Mouse (Mus musculus): ENCODE data around the gene Fxyd4.

Fxyd4 gene

DNA sequence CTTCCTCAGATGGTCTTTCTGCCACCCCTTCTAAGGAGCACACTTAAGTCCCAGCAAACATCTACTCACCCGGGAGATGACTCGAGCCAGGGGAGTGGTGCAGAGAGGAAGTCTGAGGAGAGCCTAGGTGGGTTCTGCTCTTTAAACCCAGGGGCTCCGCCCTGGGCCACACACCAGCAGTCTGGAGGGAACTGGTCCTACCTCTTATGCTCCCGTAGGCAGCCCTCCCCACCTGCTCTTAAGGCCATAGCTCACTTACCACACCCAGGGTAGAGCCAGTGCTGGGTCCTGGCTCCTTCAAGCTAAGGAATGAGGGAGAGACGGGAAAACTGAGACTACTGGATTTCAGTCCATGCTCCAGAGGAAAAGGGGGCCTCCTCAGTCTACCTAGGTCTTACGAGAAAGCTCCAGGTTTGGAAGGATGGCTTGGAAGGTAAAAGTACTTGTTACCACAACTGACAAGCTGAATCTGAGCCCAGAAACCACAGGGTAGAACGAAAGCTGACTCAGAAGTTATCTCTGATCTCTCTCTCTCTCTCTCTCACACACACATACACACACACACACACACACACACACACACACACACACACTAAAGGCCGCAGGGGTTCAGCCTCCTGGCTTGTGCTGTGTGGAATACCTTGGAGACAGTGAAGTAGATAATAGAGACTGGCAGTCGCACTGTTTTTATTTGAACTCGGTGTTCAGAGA is at the start of gene Fxyd4:
TSS of gene Fxyd4 (minus strand) at position 471 of the 711 bp plus-strand sequence.
- peak; percentile 50 for DNase-seq (ENCODE audit: low spot score)

DNA sequence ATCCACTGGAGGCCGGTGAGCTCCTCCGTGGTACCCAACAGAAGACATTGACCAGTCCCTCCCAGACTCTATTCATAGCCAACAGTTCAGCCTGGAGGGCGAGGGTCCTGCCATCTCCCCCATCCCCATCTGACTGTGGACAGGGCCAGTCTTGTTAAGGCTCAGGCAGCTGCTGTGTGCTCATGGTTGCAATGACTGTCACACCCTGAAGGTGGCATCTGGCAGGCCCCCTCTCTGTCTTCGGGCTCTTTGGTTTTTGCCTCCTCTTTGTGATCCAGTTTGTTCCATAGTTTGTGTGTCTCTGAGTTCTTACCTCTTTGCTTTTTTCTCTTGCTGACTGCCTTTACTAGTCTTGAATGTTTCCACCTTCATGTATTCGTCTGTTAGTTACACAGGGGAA is 49.7 kb upstream of the Fxyd4 start:
- no peak for DNase-seq (ENCODE audit: low spot score)

DNA sequence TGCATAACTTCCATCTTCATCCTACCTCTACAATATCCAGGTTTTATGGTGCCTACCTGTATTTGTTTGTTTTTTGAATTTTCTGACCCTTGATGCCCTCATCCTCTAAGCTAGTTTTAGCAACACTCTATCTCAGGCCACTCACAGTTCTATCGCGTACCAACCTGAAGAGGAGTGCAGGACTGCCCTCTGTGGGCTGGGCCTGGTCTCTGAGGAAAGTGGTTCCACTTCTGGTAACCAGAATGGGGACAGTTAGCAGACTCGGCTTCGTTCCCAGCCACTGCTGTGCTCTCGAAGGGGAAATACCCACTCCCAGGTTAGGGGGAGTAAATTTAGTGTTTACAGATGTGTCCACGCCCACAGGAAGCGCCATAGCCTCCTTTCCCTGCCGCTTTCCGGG is 29.2 kb upstream of the Fxyd4 start:
- peak; percentile 23 for DNase-seq (ENCODE audit: low spot score)

DNA sequence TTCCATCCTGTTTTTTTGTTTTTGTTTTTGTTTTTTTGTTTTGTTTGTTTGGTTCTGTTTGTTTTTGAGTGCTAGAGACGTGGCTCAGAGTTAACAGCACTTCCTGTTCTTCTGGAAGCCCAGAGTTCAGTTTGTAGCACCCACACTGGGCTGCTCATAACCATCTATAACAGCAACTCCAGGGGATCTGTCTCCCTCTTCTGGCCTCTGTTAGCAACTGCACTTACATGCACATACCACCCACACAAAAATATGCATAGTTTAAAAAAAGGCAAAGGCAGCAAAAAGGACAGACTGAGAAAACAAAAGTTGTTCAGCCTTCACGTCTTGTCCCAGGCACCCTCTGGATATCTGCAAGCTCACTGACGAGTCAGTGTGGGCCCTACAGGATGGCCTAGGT is 25.7 kb upstream of the Fxyd4 start:
- DNase-seq (ENCODE audit: low spot score): no peak

DNA sequence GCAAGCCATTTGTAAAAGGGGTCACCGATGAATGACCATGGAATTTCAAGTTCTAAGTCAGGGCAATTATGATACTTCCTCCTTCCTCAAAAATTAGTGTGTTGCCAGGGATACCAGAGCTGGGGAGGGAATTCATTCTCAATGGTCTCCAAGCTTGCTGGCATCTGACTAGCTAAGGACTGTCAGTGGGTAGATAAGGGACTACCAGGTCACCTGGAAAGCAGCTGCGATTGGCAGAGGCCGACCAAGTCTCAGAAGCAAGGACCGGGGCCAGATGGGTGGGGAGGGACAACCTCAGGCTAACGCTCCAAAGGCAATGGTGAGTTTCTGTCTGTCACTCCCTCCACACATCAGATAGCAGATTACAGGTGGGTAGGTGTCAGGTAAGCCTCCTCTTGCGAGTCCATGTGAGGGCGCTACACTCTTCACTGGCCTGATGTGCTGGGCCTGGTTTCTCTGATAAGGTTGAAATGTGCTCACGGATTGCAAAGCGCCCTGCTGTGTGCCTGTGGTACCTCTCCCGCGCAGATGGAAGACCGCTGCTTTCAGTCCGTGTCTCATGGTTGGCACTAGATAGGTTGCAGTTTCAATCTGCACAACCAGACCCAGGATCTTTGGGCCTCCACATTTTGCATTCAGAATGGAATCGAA is 19.5 kb upstream of the Fxyd4 start:
- no peak for DNase-seq (ENCODE audit: low spot score)

DNA sequence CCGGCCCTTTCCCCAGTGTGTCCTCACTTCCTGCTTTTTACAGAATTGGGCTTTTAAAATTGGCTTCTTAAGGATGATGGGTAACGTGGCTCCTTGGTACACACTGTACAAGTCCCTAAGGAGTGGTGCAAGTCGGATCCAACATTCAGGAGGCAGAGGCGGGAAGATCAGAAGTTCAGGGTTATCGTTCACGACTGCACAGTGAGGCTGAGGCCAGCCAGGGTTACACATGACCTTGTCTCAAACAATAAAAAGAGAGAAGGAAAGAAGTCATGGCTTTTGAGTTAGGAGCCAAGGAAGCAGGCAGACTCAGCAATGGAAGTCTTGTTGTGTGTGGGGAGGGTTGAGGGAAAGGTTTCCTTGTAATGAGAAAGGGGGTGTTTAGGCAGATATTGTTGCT is 18.7 kb upstream of the Fxyd4 start:
- DNase-seq (ENCODE audit: low spot score): no peak

DNA sequence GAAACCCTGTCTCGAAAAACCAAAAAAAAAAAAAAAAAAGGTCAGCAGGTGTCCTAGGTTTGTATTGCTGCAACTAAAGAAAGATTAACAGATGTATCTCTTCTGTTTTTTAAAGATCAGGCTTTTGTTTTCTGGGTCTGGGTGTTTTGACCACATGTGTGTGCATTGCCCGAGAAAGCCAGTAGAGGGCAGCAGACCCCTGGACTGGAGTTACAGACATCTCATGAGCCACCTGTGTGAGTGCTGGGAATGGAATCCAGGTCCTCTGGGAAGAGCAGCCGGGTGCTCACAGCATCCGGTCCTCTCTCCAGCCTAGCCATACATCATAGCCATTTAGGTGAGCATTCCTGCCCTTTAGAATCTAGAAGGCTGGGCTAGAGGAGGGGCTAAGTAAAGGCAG is 14.8 kb upstream of the Fxyd4 start:
- DNase-seq (ENCODE audit: low spot score): no peak

DNA sequence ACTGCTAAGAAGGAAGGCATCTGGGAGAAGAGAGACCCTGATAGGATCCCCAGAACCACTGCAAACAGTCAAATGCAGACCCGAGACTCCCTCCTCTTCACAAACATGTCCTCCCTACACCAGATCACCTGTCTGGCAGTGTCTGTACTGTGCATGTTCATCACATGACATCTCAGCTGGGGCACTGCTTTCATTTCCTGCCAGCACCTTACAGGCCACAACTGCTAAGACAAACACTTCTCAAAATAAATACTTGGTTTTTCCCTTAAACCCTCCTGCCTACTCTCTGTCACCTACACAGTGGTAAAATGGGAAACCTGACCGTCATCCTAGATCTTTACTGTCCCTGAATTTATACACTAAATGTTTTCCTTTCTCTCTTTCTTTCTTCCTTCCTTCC is 6.4 kb upstream of the Fxyd4 start:
- DNase-seq (ENCODE audit: low spot score): no peak

DNA sequence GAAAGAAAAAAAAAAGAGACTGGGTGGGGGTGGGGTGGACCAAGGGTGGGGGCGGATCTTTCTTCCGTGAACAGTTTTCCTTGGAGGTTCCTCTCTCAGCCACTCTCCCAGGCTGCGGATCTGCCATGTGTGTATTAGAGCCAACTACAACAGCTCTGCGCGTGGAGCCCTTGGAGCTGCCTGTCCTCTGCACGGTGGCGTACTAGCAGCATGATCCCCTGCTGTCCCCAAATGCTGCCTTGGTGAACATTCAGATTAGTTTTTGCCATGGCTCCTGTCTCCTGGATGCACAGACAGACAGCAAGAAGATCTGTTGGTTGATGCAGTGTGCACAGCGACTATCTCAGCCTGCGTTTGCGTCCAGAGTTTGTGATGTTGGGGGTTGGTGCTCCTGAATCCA is 5.3 kb upstream of the Fxyd4 start:
- DNase-seq (ENCODE audit: low spot score): no peak

DNA sequence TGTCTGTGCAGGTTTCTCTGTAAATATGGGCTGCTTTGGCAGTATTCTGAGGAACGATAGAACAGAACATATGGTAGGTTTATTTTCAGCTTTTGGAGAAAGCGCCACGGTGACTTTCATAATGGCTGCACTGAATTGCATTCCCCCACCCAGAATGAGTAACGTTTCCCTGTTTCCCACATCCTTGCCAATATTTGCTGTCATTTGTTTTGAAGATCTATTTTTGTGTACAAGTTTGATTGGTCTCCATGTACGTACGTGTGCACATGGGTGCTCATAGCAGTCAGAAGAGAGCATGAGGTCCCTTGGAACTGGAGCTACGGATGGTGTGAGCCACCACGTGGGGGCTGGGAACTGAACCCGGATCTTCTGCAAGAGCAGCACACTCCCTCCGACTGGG is 1.5 kb upstream of the Fxyd4 start:
- DNase-seq (ENCODE audit: low spot score): no peak

DNA sequence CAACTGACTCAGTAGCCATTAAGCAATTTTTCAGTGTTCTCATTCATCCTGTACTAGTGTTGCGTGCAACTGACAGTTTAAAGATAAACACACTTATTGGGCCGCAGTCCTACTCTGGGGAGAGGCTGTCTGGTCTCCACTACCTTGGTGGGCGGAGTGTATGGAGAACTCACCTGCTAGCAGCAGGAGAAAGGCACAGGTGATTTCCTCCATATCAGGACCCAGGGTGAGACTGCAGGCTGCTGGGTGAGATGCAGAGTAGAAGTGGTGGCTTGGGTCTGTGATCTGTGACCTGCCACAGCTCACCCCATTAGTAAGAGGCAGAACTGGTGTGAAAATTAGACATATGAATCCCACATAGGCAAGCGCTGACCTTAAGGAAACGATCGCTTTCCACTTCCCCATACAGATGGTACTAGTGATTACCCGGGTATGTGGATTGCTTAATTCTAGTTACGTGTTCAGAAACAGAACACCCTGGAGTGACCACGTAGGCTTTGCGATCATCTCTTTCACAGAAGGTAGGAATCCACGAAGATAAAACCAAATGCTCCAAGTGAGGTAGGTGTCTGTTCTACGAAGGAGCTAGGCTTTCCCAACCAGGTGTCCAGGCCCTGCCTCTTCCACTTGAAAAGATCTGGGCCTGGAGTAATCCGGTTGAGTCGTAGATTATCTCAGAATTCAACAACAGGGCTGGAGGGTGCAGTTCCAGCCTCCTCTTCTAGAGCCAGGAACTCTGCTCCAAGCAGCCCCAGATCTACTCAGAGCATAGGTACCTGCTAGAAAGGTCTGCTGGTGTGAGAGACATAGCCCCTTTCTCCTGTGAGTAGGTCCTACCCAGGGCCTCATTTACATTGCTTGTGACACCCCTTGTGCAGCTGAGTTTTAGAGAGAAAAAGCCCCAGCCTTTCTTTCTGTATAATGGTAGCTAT is 1.5 kb downstream of the Fxyd4 start:
- DNase-seq (ENCODE audit: low spot score): no peak

DNA sequence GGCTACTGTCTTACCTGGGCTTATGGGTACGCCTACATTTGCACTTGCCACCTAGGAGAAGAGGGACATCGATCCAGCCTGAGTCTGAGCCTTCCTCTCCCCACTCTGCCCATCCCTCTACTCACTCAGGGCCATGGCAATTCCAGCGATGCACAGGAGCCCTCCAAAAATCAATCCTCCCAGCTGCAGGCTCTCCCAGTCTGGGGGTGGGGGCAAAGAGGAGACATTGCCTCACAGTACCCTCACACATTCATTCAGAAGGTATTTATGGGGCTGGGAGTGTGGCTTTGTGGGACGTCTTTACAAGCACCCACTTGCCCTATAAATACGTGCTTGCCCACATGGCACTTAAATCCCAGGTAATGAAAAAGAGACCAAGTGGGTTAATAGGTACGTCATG is 3.2 kb downstream of the Fxyd4 start:
- no peak for DNase-seq (ENCODE audit: low spot score)

DNA sequence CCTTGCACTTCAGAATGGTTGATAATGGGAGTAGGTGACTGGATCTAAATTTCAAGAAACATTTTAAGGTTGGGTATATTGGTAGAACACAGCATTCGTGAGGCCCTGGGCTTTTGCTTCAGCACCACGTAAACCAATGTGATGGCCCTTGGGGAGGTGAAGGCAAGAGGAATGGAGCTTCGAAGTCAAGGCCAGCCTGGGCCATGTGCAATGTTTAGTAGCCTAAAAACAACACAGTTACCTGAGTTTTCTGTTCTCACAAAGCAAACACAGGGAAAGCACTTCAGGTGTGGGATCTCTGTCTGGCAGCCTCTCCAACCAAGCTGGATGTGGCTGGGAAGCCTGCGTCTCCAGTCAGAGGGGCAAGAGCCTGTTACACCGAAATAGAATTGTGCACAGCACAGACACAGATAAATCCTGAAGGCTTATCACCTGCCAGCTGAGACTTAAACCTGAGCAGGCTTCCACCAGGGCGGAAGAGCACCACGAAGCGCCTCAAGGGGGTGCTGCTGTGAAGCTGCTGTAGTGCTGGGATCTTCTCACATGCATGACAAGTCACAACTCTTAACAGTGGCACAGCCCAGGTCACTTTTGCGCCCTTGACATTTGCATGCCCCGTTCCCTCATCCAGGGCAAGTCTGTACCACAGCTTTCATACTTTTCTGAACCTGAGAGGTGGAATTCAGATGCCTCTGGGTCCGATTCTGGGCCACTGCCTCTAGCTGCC is 5.0 kb downstream of the Fxyd4 start:
- no peak for DNase-seq (ENCODE audit: low spot score)

DNA sequence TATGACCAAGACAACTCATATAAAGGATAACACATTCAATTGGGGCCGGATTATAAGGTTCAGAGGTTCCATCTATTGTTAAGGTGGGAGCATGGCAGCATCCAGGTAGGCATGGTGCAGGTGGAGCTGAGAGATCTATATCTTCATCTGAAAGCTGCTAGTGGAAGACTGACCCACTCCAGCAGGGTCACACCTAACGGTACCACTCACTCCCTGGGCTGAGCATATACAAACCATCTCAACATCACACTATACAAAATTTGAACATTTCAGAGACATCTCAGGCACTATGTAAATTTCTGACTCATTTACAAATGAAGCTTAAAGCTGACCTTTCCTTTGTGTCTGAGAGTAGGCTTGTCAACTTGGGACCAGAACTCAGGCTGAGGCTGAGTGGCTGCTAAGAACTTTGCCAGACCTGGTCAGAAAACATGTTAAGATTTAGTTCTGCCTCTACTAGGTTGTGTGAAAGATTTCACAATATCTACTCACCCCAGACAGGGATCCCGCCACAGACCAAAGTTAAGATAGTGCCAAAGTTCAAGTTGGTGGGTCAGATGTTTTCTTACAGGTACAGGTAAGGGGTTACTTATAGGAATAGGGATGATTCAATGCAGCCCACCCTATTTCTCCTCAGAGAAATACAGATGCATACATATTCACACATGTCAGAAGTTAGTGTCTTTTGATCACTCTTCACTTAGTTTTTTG is 7.4 kb downstream of the Fxyd4 start:
- DNase-seq (ENCODE audit: low spot score): no peak

DNA sequence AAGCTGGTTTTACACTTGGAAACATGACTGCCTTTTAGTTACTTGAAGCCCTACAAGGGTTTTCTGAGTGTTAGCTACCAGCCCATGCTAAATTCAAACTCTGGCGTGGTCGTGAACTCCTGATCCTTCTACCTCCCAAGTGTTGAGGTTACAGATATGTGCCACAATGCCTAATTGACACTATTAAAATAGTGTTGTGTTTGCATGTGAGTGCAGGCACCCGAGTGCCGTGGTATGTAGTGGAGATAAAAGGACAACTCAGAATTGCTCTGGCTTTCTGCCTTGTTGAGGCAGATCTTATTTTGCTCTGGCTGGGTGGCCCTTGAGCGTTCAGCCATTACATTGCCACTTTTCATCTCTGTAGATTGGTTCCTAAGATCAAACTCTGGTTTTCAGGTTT is 8.7 kb downstream of the Fxyd4 start:
- DNase-seq (ENCODE audit: low spot score): no peak

DNA sequence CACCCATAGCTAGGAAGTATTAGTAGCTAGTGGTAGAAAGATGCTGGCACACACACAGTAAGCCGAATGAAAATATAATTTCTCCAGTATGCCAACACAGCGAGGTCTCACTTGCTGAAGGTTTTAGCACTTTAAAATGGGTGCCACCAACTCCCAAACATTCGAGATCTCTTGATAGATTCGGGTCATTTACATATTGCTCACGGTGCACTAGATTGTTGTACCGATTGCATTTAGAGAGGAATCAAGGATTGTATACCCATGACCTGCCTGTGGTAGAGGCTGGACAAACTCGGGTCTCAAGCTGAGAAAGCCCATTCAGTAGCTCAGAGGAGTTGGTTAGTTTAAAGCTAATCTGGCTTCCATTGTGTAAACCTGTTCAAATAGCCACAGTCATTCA is 9.5 kb downstream of the Fxyd4 start:
- no peak for DNase-seq (ENCODE audit: low spot score)

DNA sequence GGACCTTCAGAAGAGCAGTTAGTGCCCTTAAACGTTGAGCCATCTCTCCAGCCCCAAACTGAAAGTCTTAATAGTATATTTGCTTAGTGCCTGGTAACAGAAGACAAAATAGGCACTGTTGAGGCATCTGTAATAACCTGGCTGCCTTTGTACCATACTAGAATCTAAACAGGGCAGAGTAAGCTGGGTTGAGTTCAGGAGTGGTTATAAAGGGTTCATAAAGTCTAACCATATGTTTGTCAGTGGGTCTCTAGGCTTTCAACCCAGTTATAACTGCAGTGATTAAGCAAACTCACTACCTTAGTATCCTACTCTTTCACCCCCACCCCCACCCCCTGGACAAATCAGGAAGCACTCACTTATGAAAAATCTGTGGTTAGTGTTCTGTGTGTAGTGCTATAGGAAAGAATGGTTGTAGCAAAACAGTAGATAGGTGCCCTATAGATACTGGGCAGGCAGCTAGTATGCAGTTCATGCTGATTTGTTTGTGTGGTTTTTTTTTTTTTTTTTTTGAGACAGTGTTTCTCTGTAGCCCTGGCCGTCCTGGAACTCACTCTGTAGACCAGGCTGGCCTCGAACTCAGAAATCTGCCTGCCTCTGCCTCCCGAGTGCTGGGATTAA is 10.5 kb downstream of the Fxyd4 start:
- DNase-seq (ENCODE audit: low spot score): no peak

DNA sequence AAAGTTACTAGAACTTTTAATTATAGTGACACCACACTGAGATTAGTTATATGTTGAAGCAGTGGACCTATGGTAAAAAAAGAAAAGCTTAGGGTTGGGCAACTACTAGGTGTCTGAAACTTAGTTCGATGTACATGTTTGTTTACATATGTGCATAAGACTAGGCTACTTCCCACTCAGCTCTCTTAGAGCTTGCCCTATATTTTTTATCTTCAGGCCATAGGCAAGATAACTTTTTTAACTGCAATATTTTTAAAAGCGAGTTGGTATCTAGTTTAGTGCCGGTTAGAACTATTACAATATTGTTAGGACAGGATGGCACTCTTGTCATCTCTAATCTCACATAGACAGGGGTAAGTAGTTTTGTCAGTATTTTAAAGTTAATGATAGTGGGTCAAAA is 15.5 kb downstream of the Fxyd4 start:
- no peak for DNase-seq (ENCODE audit: low spot score)

DNA sequence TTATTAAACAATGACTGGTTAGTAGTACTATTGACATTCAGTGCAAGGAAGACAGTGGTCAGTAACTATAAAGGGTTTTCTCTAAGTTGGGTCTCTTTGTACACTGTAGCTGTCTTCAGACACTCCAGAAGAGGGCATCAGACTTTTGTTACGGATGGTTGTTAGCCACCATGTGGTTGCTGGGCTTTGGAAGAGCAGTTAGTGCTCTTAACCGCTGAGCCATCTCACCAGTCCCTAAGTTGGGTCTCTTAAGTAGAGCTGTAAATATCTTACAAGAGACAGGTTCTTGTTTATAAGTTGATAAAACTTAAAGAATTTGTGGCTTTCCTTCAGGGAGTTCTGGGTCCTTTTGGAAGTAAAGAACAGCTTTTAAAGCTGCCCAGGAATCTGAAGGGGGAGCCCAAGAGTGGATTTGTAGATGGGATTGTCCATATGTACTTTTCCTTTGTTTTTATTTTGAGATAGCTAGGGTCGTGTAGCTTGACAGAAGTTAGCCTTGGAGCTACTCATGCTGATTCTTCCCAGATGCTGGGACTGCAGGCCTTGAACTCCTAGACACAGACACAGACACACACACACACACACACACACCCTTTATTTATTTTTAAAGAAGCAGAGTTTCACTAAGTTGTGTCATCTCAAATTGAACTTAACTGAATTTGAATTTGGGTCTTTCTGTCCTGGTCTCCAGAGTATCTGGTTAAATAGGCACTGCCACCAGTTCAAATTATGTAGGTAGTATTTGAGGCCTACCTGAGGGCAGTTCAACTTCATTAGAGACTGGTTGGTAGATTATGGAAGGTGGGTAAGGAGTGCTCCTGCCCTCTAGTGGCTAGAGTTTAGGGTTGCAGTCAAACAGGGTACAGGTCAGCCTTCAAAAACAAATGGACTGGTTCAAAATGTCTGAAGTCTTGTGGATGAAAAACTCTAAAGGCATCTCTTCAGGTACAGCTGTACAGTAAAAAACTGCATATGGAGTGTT is 16.5 kb downstream of the Fxyd4 start:
- DNase-seq (ENCODE audit: low spot score): peak; percentile 69

DNA sequence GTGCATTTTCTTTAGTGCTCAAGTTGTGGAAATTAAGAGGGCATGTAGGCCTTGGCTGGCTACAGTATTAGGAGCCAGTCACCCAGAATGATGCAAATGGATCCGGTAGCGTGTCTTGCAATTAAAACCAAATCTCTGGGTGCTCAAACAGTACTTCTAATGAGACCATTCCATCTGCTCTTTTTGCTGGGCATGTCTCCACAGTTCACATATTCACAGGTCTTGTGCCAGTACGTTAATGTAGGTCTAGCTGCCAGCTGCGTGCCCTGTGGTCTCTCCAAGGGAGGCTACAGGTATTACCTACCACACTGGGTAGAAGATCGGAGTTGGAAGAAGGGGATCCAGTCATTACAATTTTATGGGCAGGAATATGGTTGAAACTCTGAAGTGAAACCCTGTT is 19.4 kb downstream of the Fxyd4 start:
- DNase-seq (ENCODE audit: low spot score): no peak

Measured in lung, postnatal 25 days (tissue).